Mouse (Mus musculus): ENCODE results near the gene Vps33b. TPM values are rescaled to one million over a fixed set of nuclear protein-coding genes. Genes with fewer than 3 reads are reported as not detected.

Vps33b gene
- polyA plus RNA-seq, 1 experiment = 30.9 TPM

DNA sequence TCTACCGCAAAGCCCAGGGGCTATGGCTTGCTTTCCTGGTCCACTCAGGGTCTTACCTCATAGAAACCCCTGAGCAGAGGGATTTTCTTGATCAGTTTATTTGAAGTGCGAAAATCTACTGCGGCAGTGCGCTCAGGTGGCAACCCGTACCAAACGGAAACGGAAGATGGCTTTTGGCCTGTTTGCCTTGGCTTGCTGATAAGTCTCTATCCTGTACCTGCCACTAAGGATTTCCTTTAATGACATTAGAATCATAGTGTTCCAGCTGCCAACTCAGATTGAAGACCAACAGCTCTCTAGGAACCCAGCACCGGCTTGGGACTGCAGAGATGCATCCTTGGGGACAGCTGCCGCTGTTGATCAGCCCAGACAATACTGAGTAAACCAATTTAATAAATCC lies 35.6 kb upstream of the Vps33b start:
- Histone ChIP-seq H3K27ac (ENCODE audit: insufficient read depth, low read length) (no peak overlapping the region), H3K4me3 (replicated peaks; ENCODE audit: insufficient read depth, low read depth, low read length) (peak overlapping the region; percentile 7), H3K27me3 (ENCODE audit: control insufficient read depth, insufficient read depth, low read length) (no peaks in the 10 kb centered on the region), H3K4me1 (ENCODE audit: control insufficient read depth, insufficient read depth, low read length) (peaks cover 3% of the 10 kb centered on the region; the same call in 1 of the 2 replicates)
- TF ChIP-seq POLR2A (IDR thresholded peaks at IDR 0.05; ENCODE audit: borderline replicate concordance, insufficient read depth, low read length) = no peak
- TF ChIP-seq CTCF (IDR thresholded peaks at IDR 0.05; ENCODE audit: borderline replicate concordance, insufficient read depth, low read depth, low read length) = no peak
- 65% methylated on average over 9 of the region's 9 CpGs for WGBS
- DNase-seq = no peak

DNA sequence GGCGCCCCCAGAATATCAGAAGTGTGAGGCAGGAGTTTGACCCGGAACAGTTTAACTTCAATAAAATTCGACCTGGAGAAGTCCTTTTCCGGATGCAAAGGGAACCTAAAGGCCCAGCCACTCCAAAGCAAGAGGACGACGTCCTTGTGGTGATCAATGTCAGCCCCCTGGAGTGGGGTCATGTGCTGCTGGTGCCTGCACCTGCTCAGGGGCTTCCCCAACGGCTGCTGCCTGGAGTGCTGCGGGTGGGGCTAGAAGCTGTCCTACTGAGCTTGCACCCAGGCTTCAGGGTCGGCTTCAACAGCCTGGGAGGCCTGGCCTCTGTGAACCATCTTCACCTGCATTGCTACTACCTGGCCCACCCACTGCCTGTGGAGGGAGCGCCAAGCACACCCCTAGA lies 30.9 kb upstream of the Vps33b start:
- no peak overlapping the region for H3K27ac ChIP-seq (ENCODE audit: insufficient read depth, low read length)
- no peaks in the 10 kb centered on the region for H3K27me3 ChIP-seq (ENCODE audit: control insufficient read depth, insufficient read depth, low read length)
- no peak overlapping the region for H3K4me3 ChIP-seq (replicated peaks; ENCODE audit: insufficient read depth, low read depth, low read length)
- no peak for TF ChIP-seq CTCF (IDR thresholded peaks at IDR 0.05; ENCODE audit: borderline replicate concordance, insufficient read depth, low read depth, low read length)
- TF ChIP-seq POLR2A (IDR thresholded peaks at IDR 0.05; ENCODE audit: borderline replicate concordance, insufficient read depth, low read length) = no peak
- DNase-seq = no peak
- peaks cover 3% of the 10 kb centered on the region; the same call in 1 of the 2 replicates for H3K4me1 ChIP-seq (ENCODE audit: control insufficient read depth, insufficient read depth, low read length)
- WGBS = 85% methylated on average over 10 of the region's 10 CpGs

DNA sequence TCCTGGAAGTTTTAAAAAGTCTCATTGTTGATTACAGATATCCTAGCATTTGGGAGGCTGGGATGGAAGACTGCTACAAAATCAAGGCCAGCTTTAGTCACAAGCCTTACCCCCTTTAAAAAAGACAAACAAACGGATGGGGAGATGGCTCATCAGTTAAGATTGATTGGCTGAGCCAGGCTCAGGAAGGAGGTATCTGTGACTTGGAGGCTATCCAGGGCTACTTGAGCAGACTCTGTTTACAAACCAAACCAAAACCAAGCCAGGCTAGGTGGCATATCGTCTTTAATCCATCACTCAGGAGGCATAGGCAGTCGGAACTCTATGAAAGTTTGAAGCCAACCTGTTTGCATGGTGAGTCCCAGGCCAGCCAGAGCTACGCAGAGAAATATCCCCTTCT lies 27.8 kb upstream of the Vps33b start:
- 83% methylated on average over 4 of the region's 4 CpGs for WGBS
- H3K27ac ChIP-seq (ENCODE audit: insufficient read depth, low read length) = no peak overlapping the region
- DNase-seq = no peak
- TF ChIP-seq POLR2A (IDR thresholded peaks at IDR 0.05; ENCODE audit: borderline replicate concordance, insufficient read depth, low read length) (no peak), CTCF (IDR thresholded peaks at IDR 0.05; ENCODE audit: borderline replicate concordance, insufficient read depth, low read depth, low read length) (no peak)
- H3K4me1 ChIP-seq (ENCODE audit: control insufficient read depth, insufficient read depth, low read length) = no peaks in the 10 kb centered on the region
- H3K4me3 ChIP-seq (replicated peaks; ENCODE audit: insufficient read depth, low read depth, low read length) = no peak overlapping the region
- no peaks in the 10 kb centered on the region for H3K27me3 ChIP-seq (ENCODE audit: control insufficient read depth, insufficient read depth, low read length)

DNA sequence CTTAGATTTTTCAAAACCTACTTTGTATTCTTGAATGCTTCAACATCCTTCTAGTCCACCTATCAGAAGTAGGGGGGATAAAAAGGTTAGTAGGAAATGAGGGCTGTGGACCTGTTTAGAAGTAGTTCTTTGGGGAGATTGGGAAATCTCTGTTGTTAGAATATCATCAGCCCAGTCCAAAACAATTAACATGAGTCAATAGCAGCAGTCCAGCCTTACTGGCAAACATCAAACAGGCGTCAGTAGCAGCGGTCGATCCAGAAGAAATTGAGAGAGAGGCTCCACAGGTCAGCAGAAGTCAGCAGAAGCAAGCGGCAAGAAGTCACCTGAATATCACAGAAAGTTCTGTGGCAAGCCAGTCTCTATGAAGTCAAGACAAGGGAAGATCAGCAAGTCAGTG lies 24.6 kb upstream of the Vps33b start:
- H3K27me3 ChIP-seq (ENCODE audit: control insufficient read depth, insufficient read depth, low read length) = no peaks in the 10 kb centered on the region
- no peak for DNase-seq
- WGBS = 92% methylated on average over 4 of the region's 4 CpGs
- H3K4me1 ChIP-seq (ENCODE audit: control insufficient read depth, insufficient read depth, low read length) = no peaks in the 10 kb centered on the region
- H3K27ac ChIP-seq (ENCODE audit: insufficient read depth, low read length) = no peak overlapping the region
- no peak for TF ChIP-seq CTCF (IDR thresholded peaks at IDR 0.05; ENCODE audit: borderline replicate concordance, insufficient read depth, low read depth, low read length)
- no peak for TF ChIP-seq POLR2A (IDR thresholded peaks at IDR 0.05; ENCODE audit: borderline replicate concordance, insufficient read depth, low read length)
- H3K4me3 ChIP-seq (replicated peaks; ENCODE audit: insufficient read depth, low read depth, low read length) = no peak overlapping the region

DNA sequence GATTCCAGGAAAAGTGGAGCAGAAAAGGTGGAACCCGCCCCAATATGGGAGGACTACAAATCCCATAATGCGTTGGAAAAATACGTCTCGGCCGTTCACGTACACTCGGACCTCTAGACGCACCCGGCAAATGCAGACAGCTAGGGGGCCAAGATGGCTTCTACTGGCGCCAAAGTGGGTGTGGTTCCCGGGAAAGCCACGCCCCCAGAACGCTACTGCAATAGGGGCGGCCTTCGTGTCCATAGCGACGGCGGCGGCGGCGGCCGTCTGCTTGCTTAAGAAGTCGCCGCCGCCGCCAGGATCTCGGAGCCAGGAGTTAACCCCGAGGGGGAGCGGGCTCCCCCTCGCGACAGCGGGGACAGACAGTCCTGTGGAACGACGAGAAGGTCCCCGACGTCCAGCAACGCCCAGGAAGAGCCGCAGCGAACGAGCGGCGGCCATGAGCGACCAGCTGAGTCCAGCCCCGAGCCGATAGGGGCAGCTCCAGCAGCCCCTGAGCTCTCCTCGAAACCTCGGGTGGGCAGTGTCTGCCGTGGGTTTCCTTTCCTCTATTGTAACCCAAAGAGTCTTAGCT lies 23.2 kb upstream of the Vps33b start, which contains the start of gene Ttll13:
Gene Ttll13, plus strand, starts transcription at position 229 of the 574 bp plus-strand sequence.
- TF ChIP-seq CTCF (IDR thresholded peaks at IDR 0.05; ENCODE audit: borderline replicate concordance, insufficient read depth, low read depth, low read length) (no peak), POLR2A (IDR thresholded peaks at IDR 0.05; ENCODE audit: borderline replicate concordance, insufficient read depth, low read length) (peak; percentile 51; the same call in 1 of the 2 replicates)
- Histone ChIP-seq H3K4me3 (replicated peaks; ENCODE audit: insufficient read depth, low read depth, low read length) (peak within 1 kb of the TSS; percentile 86), H3K4me1 (ENCODE audit: control insufficient read depth, insufficient read depth, low read length) (no peaks in the 10 kb centered on the region), H3K27me3 (ENCODE audit: control insufficient read depth, insufficient read depth, low read length) (no peaks in the 10 kb centered on the region), H3K27ac (ENCODE audit: insufficient read depth, low read length) (0 out of 2 replicates have a peak within 1 kb of the TSS, but pooled peaks have one; percentile 35)
- peak; percentile 94 to 97 for DNase-seq
- under 1% methylated on average over 48 of the region's 48 CpGs for WGBS

DNA sequence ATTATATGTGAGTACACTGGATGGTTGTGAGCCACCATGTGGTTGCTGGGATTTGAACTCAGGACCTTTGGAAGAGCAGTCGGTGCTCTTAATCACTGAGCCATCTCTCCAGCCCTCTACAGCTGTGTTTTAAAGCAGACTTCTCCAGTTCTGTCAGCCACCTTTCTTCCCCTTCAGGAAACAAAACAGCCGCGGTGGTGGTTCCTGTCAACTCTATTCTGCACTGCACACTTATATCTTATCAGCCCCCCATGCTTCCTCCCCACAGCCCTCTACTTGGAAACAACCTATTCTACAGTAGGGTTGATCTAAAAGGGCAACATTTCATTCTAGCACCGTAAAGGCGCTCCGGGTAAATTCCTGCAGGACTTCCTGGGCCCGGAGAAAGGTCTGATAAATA lies 22.6 kb upstream of the Vps33b start:
- 65% methylated on average over 7 of the region's 7 CpGs for WGBS
- H3K27ac ChIP-seq (ENCODE audit: insufficient read depth, low read length) = no peak overlapping the region

DNA sequence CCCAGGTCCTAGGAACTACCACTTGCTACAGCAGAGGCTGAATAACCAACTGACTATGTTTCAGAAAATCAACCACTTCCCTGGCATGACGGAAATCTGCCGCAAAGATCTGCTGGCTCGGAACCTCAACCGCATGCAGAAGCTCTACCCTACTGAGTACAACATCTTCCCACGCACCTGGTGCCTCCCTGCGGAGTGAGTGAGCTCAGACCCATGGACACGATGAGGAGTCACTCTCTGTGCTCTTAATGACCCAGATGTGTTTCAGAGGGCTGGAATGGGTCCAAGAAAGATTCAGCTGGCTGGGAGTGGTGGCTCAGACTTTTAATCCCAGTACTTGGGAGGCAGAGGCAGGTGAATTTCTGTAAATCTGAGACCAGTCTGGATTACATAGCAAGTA lies 17.0 kb upstream of the Vps33b start:
- TF ChIP-seq CTCF (IDR thresholded peaks at IDR 0.05; ENCODE audit: borderline replicate concordance, insufficient read depth, low read depth, low read length) (no peak), POLR2A (IDR thresholded peaks at IDR 0.05; ENCODE audit: borderline replicate concordance, insufficient read depth, low read length) (no peak)
- WGBS = 62% methylated on average over 7 of the region's 7 CpGs

More for the DNA sequence above, 22.6 kb upstream of the Vps33b start:
- no peak overlapping the region for H3K4me3 ChIP-seq (replicated peaks; ENCODE audit: insufficient read depth, low read depth, low read length)
- no peaks in the 10 kb centered on the region for H3K27me3 ChIP-seq (ENCODE audit: control insufficient read depth, insufficient read depth, low read length)
- DNase-seq = no peak
- no peaks in the 10 kb centered on the region for H3K4me1 ChIP-seq (ENCODE audit: control insufficient read depth, insufficient read depth, low read length)
- no peak for TF ChIP-seq CTCF (IDR thresholded peaks at IDR 0.05; ENCODE audit: borderline replicate concordance, insufficient read depth, low read depth, low read length)
- TF ChIP-seq POLR2A (IDR thresholded peaks at IDR 0.05; ENCODE audit: borderline replicate concordance, insufficient read depth, low read length) = no peak

DNA sequence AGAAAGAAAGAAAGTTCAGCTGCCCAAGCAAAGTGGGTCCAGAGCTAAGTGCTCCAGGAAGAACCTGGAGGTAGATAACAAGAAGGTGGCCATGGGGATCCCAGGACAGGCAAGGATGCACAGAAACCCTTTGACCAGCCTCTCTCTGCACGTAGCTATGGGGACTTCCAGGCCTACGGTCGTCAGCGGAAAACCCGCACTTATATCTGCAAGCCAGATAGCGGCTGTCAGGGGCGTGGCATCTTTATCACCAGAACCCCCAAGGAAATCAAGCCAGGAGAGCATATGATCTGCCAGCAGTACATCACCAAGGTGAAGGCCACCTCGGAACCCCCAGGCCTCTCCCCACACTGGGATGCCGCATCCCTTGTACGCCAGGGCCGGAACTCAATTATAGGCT lies 16.6 kb upstream of the Vps33b start:
- no peak overlapping the region for H3K27ac ChIP-seq (ENCODE audit: insufficient read depth, low read length)
- no peak overlapping the region for H3K4me3 ChIP-seq (replicated peaks; ENCODE audit: insufficient read depth, low read depth, low read length)
- TF ChIP-seq POLR2A (IDR thresholded peaks at IDR 0.05; ENCODE audit: borderline replicate concordance, insufficient read depth, low read length) (no peak), CTCF (IDR thresholded peaks at IDR 0.05; ENCODE audit: borderline replicate concordance, insufficient read depth, low read depth, low read length) (no peak)
- DNase-seq = no peak
- WGBS = 86% methylated on average over 11 of the region's 11 CpGs
- no peaks in the 10 kb centered on the region for H3K27me3 ChIP-seq (ENCODE audit: control insufficient read depth, insufficient read depth, low read length)
- no peaks in the 10 kb centered on the region for H3K4me1 ChIP-seq (ENCODE audit: control insufficient read depth, insufficient read depth, low read length)

More for the DNA sequence above, 17.0 kb upstream of the Vps33b start:
- Histone ChIP-seq H3K27me3 (ENCODE audit: control insufficient read depth, insufficient read depth, low read length) (no peaks in the 10 kb centered on the region), H3K27ac (ENCODE audit: insufficient read depth, low read length) (no peak overlapping the region), H3K4me3 (replicated peaks; ENCODE audit: insufficient read depth, low read depth, low read length) (no peak overlapping the region), H3K4me1 (ENCODE audit: control insufficient read depth, insufficient read depth, low read length) (no peaks in the 10 kb centered on the region)
- DNase-seq = no peak

Measured in cerebellum, adult 2 months (tissue).